14 mouse cellular contexts compared by ENCODE assay signal in the genomic region with DNA sequence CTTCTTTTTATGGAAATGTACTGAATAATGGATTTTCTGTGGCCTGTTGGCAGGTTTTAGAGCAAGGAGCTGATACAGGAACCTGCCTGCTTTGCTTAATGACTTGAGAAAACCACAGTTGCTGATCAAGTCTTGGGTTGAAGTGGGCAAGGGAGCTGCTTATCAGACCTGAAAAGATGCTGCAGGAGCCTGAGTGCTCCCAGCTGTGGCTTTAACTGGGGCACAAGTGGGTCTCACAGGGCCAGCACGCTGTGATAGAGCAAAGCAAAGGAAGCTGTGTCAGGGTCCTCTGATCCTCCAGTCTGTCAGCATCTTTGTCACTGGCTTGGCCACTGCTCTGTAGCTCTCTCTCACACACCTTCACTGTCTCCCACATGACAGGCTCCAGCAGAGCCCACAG.
"Had no signal": no experiment of that assay in that cellular context is flagged by ENCODE, and none has a peak within 500 bp of the region (broad histone marks: within the 10 kb centered on the region; RNA-seq: fewer than 3 reads in every experiment).

No protein-coding gene starts in this region.

- DNase-seq: kidney, adult 2 months; kidney, postnatal 25 days; layer of hippocampus, postnatal 36 days; left cerebral cortex, postnatal 4 days; liver; lung, adult 18-20 months; lung, postnatal 10 days; lung, postnatal 36 days; right cerebral cortex, postnatal 25 days; spleen, adult 18-20 months; thymus, adult 18-20 months; thymus, postnatal 4 days had no signal

- ATAC-seq: liver, embryonic 12.5 days; midbrain, embryonic 15.5 days had no signal
